Mouse (Mus musculus) midbrain, embryonic 15.5 days (tissue): Measurements from ENCODE around the gene Srpk2. TPM values are rescaled to one million over a fixed set of nuclear protein-coding genes. Genes with fewer than 3 reads are reported as not detected.
A peak's percentile ranks its signal among the peaks of the same experiment; 100 is the strongest.

Experiments
- ATAC-seq: fragments of 200-750 bp; cut with Nextera tagmentation; replicated peaks from 2 replicates; pipeline ENCODE4 v1.8.0; 2017; ENCODE audit warnings: moderate TSS enrichment
- H3K27ac ChIP-seq: fragments of 300-500 bp; sonication (generic); 2 replicates; pipeline ENCODE4 v1.5.1; 2015; ENCODE audit warnings: mild to moderate bottlenecking, inconsistent platforms
- H3K27me3 ChIP-seq: fragments of 300-500 bp; sonication (generic); replicated peaks from 2 replicates; pipeline ENCODE4 v1.6.1; 2015; ENCODE audit warnings: inconsistent platforms
- H3K36me3 ChIP-seq: fragments of 300-500 bp; sonication (generic); replicated peaks from 2 replicates; pipeline ENCODE4 v1.6.1; 2015; ENCODE audit warnings: inconsistent platforms
- H3K4me1 ChIP-seq: fragments of 300-500 bp; sonication (generic); 2 replicates; pipeline ENCODE4 v1.6.1; 2015; ENCODE audit warnings: inconsistent platforms
- H3K4me2 ChIP-seq: fragments of 300-500 bp; sonication (generic); 2 replicates; pipeline ENCODE4 v1.6.1; 2015; ENCODE audit warnings: inconsistent platforms, mild to moderate bottlenecking, moderate library complexity
- H3K4me3 ChIP-seq: fragments of 300-500 bp; sonication (generic); 2 replicates; pipeline ENCODE4 v1.5.1; 2015; ENCODE audit warnings: mild to moderate bottlenecking, inconsistent platforms
- H3K9ac ChIP-seq: fragments of 300-500 bp; sonication (generic); 2 replicates; pipeline ENCODE4 v1.6.1; 2015; ENCODE audit warnings: mild to moderate bottlenecking, inconsistent platforms
- H3K9me3 ChIP-seq: fragments of 300-500 bp; sonication (generic); 2 replicates; pipeline ENCODE4 v1.6.1; 2016; ENCODE audit warnings: inconsistent platforms
- WGBS: fragments of 180-500 bp; shearing (Covaris S2); methylation state at CpG from one replicate; pipeline ENCODE4 v1.1.7; 2015; ENCODE audit warnings: mixed read lengths; 5-methylcytosine and 5-hydroxymethylcytosine counted together
- polyA plus RNA-seq: library from polyadenylated mRNA; unstranded; fragments of >200 nt; fragmentation: Nextera tagmentation; extraction: Ambion mirVana; gene quantifications from 2 replicates; pipeline ENCODE4 v1.2.1, GENCODE M21; 2015

Srpk2 gene
- polyA plus RNA-seq, 1 experiment from 2014 or later = 105 TPM

DNA sequence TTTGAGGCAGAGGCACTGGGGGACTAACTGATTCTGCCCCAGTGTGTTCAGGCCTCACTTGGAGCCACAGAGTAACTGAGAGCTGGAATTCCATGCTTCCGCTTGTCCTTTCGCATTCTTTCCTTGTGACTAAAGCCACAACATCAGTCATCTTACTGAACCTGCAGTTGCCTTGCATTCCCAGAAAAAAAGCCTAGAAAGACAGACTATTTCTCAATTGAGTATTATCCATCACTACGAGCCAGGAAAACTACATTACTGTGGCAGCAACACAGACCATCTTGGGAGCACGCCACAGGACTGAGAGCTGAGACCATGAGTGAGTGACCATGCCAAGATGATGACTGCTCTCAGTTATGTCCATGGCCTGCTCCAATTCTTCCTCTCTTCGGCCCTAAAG lies 57.2 kb downstream of the Srpk2 start:
- Histone ChIP-seq H3K4me1 (no peaks in the 10 kb centered on the region), H3K9me3 (no peaks in the 10 kb centered on the region), H3K27me3 (no peaks in the 10 kb centered on the region), H3K4me3 (no peak overlapping the region), H3K9ac (no peak overlapping the region), H3K4me2 (no peak overlapping the region), H3K27ac (no peak overlapping the region), H3K36me3 (no peaks in the 10 kb centered on the region)
- ATAC-seq = no peak
- WGBS = 93% methylated on average over 5 of the region's 5 CpGs

DNA sequence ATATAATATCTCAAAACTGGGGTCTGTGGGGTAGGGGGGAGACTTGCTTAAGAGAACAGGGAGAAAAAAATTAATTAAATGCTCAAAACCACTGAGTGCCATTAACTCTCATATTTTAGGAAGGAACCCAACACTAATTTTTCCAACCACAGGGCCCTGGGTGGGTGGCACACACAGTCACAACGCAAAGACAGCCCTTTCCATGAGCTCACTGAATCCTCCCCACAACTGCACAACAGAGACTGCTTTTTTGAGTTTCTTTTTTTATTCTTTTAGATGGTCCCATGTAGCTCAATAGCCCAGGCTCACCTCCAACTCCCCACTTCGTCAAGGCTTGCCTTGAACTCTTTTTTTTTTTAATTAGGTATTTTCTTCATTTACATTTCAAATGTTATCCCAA lies 58.2 kb downstream of the Srpk2 start:
- H3K4me2 ChIP-seq = no peak overlapping the region
- no peak overlapping the region for H3K27ac ChIP-seq
- H3K27me3 ChIP-seq = no peaks in the 10 kb centered on the region
- WGBS = 69% methylated on average over 2 of the region's 2 CpGs
- no peaks in the 10 kb centered on the region for H3K4me1 ChIP-seq
- ATAC-seq = no peak
- no peaks in the 10 kb centered on the region for H3K9me3 ChIP-seq
- no peak overlapping the region for H3K4me3 ChIP-seq
- no peaks in the 10 kb centered on the region for H3K36me3 ChIP-seq
- no peak overlapping the region for H3K9ac ChIP-seq

DNA sequence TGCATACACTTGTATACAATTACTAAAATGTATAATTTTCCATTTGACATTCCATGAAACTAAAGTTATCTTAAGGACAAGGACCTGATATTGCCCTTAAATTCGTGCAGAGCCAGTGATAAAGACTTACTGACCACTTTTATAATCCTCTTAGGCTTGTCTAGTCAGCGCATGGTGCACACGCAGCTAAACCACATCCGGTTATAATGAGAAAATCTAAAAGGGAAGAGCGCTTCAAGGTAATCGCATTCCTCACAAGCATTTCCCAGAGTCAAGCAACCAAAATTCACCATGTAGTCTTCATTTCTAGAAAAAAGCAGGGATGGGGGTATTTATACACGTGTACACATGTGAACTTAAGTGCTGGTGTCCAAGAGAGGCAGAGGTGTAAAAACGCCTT lies 63.8 kb downstream of the Srpk2 start:
- ATAC-seq = no peak
- Histone ChIP-seq H3K9me3 (no peaks in the 10 kb centered on the region), H3K9ac (no peak overlapping the region), H3K27ac (no peak overlapping the region), H3K4me3 (no peak overlapping the region), H3K4me2 (no peak overlapping the region), H3K4me1 (peaks cover 3% of the 10 kb centered on the region; the same call in 1 of the 2 replicates), H3K27me3 (no peaks in the 10 kb centered on the region), H3K36me3 (no peaks in the 10 kb centered on the region)
- 78% methylated on average over 8 of the region's 8 CpGs for WGBS

DNA sequence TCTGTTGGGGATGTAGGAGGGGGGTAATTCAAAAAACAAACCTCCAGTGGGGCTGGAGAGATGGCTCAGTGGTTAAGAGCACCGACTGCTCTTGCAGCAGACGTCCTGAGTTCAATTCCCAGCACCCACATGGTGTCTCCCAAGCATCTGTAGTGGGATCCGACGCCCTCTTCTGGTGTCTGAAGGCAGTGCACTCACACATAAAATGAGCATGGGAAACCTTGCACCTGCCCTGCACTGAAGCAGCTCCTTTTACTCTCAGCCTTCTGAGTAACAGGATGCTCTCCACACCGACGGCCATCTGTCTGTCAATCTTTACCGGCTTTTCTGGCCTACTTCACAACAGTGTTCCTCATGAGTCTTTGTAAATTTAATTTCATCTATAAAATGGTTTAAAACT lies 65.8 kb downstream of the Srpk2 start:
- peaks cover 15% of the 10 kb centered on the region for H3K4me1 ChIP-seq
- H3K27ac ChIP-seq = no peak overlapping the region
- H3K4me3 ChIP-seq = no peak overlapping the region
- ATAC-seq = no peak
- WGBS = 91% methylated on average over 7 of the region's 7 CpGs
- H3K9ac ChIP-seq = no peak overlapping the region
- no peaks in the 10 kb centered on the region for H3K36me3 ChIP-seq
- H3K4me2 ChIP-seq = no peak overlapping the region
- no peaks in the 10 kb centered on the region for H3K9me3 ChIP-seq
- no peaks in the 10 kb centered on the region for H3K27me3 ChIP-seq

DNA sequence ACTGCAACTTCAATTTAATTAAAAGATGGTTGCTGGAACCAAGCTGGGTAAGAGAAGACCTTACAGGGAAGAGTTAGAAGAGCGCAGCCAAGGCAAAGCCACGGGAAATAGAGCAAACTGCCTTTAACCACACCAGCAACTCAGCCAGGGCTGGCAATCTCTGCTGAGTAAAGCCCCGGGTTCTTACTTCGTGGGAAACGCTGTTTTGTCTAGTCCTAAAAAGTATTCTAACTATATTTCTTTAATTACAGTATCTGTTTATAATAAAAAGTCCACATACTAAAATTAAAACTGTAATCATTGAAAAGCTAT lies 67.4 kb downstream of the Srpk2 start:
- peak overlapping the region; percentile 71 for H3K4me2 ChIP-seq
- 19% methylated on average over 5 of the region's 5 CpGs for WGBS
- peak overlapping the region; percentile 47 for H3K4me3 ChIP-seq
- H3K9me3 ChIP-seq = no peaks in the 10 kb centered on the region
- ATAC-seq = no peak
- peak overlapping the region; percentile 61 for H3K9ac ChIP-seq
- H3K27me3 ChIP-seq = no peaks in the 10 kb centered on the region
- H3K4me1 ChIP-seq = peaks cover 15% of the 10 kb centered on the region
- H3K27ac ChIP-seq = peak overlapping the region; percentile 92
- H3K36me3 ChIP-seq = no peaks in the 10 kb centered on the region

GRCm38 (mm10) chr5:23616270-23617103 lies 67.9 kb downstream of the Srpk2 start:
- 3% methylated on average over 11 of the region's 11 CpGs for WGBS
- no peaks in the 10 kb centered on the region for H3K9me3 ChIP-seq
- H3K4me3 ChIP-seq = peak overlapping the region; percentile 47
- H3K27me3 ChIP-seq = no peaks in the 10 kb centered on the region
- peak overlapping the region; percentile 71 for H3K4me2 ChIP-seq
- peak overlapping the region; percentile 92 for H3K27ac ChIP-seq
- peak overlapping the region; percentile 61 for H3K9ac ChIP-seq
- H3K4me1 ChIP-seq = peaks cover 15% of the 10 kb centered on the region
- no peaks in the 10 kb centered on the region for H3K36me3 ChIP-seq
- ATAC-seq = peak; percentile 93

- Histone ChIP-seq H3K36me3 (no peaks in the 10 kb centered on the region), H3K4me3 (peak overlapping the region; percentile 47), H3K27me3 (no peaks in the 10 kb centered on the region), H3K9ac (peak overlapping the region; percentile 61), H3K27ac (peak overlapping the region; percentile 92), H3K4me2 (peak overlapping the region; percentile 71), H3K4me1 (peaks cover 15% of the 10 kb centered on the region), H3K9me3 (no peaks in the 10 kb centered on the region)
- WGBS = 13% methylated on average over 5 of the region's 5 CpGs
- ATAC-seq = peak; percentile 75
Observed at GRCm38 (mm10) chr5:23615586-23616269, 68.7 kb downstream of the Srpk2 start.

DNA sequence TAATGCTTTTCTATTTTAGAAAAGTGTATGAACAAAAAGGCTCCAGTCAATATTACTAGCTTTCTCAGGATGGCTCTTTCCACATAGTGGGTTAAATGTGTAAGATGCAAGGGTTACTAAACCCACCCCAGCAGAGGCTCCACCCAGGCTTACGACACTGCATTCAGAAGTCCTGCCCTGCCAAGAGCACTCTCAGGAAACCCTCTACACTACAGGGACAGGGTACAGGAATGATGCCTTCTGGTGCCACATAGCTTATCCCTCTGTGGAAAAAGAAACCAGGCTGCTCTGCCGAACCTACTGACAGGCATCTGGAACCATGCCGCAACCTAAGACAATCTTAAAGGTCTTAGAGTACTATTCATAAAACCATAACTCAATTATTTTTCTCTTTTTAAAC lies 71.6 kb downstream of the Srpk2 start:
- H3K9ac ChIP-seq = no peak overlapping the region
- no peak for ATAC-seq
- 76% methylated on average over 3 of the region's 3 CpGs for WGBS

GRCm38 (mm10) chr5:23604036-23604705 lies 80.2 kb downstream of the Srpk2 start:
- Histone ChIP-seq H3K4me3 (no peak overlapping the region), H3K9ac (no peak overlapping the region), H3K36me3 (no peaks in the 10 kb centered on the region), H3K27ac (no peak overlapping the region), H3K9me3 (no peaks in the 10 kb centered on the region), H3K4me1 (peaks cover 4% of the 10 kb centered on the region; the same call in 1 of the 2 replicates), H3K27me3 (no peaks in the 10 kb centered on the region), H3K4me2 (no peak overlapping the region)
- 88% methylated on average over 7 of the region's 7 CpGs for WGBS
- ATAC-seq = no peak

More for the DNA sequence above, 71.6 kb downstream of the Srpk2 start:
- Histone ChIP-seq H3K4me2 (no peak overlapping the region), H3K4me1 (peaks cover 15% of the 10 kb centered on the region), H3K4me3 (no peak overlapping the region), H3K9me3 (no peaks in the 10 kb centered on the region), H3K27ac (no peak overlapping the region), H3K36me3 (no peaks in the 10 kb centered on the region), H3K27me3 (no peaks in the 10 kb centered on the region)

DNA sequence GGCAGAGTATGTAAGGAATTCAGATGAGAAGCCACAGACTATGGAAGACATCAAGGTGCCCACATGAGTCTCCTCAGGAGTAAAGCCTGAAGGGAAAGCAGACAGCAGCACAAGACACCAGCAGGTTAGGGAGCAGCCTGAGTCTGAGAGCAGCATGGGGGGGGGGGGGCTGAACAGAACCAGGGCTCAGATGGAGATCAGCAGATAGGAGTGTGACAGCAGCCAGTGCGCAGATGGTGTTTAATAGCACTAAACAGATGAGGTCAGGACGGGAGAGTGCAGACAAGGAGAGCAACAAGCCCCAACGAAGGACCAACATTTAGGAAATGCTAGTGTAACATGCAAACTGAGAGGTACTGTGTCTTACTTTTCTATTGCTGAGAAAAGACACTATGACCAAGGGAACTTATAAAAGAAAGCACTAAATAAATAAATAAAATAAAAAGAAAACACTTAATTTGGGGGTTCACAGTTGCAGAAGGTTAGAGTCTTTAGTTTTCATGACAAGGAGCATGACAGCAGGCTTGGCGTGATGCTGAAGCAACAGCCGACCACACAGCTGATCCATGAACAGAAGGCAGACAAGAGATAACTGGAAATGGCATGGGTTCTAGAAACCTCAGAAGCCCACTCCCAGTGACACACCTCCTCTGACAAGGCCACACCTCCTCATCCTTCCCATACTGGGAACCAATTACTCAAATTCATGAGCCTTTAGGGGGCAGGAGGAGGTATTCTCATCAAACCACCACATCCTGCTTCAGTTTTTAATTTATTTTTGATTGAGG lies 84.5 kb downstream of the Srpk2 start:
- Histone ChIP-seq H3K9ac (no peak overlapping the region), H3K4me2 (no peak overlapping the region), H3K27me3 (no peaks in the 10 kb centered on the region), H3K27ac (no peak overlapping the region), H3K4me1 (peaks cover 7% of the 10 kb centered on the region; the same call in 1 of the 2 replicates), H3K9me3 (no peaks in the 10 kb centered on the region), H3K36me3 (no peaks in the 10 kb centered on the region), H3K4me3 (no peak overlapping the region)
- ATAC-seq = no peak; the same call in 1 of the 2 replicates
- WGBS = 74% methylated on average over 5 of the region's 5 CpGs

DNA sequence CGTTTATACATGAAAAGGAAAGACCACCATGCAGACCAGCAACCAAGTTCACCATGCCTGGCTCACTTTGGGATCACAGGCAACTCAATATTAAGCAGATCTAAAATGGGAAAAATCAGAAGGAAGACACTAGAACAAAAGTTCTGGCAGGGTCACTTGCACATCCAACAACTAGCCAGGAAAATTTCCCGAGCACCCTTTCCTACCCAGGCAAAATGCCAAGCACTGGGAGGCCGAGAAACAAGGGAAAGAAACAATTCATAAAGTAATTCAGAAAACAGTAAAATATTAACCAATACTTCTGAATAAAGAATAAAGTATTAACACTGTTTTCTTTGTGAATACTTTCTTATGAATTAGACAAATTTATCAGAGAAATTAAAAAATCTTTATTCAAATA lies 85.2 kb downstream of the Srpk2 start:
- WGBS = 78% methylated on average over 3 of the region's 3 CpGs
- H3K9ac ChIP-seq = no peak overlapping the region
- H3K36me3 ChIP-seq = no peaks in the 10 kb centered on the region
- peaks cover 7% of the 10 kb centered on the region; the same call in 1 of the 2 replicates for H3K4me1 ChIP-seq
- no peak overlapping the region for H3K4me3 ChIP-seq
- no peaks in the 10 kb centered on the region for H3K9me3 ChIP-seq
- H3K27me3 ChIP-seq = no peaks in the 10 kb centered on the region
- no peak overlapping the region for H3K27ac ChIP-seq
- H3K4me2 ChIP-seq = no peak overlapping the region
- no peak for ATAC-seq

DNA sequence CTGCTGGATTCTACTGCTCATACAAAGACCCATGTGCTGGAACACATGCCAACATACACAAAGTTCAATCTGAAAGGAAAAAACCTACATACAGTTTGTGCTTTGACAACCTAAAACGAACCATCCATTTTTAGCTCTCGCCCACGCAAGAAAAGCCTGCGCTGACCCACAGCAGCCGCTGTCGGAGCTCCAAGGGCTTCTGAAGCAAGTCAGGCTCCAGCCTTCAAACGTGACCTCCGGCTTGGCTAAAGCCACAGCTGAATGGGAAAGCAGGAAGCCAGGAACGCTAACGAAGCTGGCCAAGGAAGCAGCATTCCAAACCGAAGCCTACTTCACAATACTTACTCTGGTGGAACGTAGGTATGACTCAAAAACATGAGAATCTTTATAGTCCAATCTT lies 85.9 kb downstream of the Srpk2 start:
- Histone ChIP-seq H3K4me1 (peaks cover 7% of the 10 kb centered on the region; the same call in 1 of the 2 replicates), H3K27ac (no peak overlapping the region), H3K9me3 (no peaks in the 10 kb centered on the region), H3K9ac (no peak overlapping the region), H3K4me3 (no peak overlapping the region), H3K36me3 (no peaks in the 10 kb centered on the region), H3K27me3 (no peaks in the 10 kb centered on the region), H3K4me2 (no peak overlapping the region)
- no peak for ATAC-seq
- 77% methylated on average over 12 of the region's 12 CpGs for WGBS
